Mouse (Mus musculus): ENCODE measurements around the gene Myom3. TPM values are rescaled to one million over a fixed set of nuclear protein-coding genes. Genes with fewer than 3 reads are reported as not detected.

Myom3 gene
- polyA plus RNA-seq, 1 experiment from 2014 or later: 0.35 TPM

DNA sequence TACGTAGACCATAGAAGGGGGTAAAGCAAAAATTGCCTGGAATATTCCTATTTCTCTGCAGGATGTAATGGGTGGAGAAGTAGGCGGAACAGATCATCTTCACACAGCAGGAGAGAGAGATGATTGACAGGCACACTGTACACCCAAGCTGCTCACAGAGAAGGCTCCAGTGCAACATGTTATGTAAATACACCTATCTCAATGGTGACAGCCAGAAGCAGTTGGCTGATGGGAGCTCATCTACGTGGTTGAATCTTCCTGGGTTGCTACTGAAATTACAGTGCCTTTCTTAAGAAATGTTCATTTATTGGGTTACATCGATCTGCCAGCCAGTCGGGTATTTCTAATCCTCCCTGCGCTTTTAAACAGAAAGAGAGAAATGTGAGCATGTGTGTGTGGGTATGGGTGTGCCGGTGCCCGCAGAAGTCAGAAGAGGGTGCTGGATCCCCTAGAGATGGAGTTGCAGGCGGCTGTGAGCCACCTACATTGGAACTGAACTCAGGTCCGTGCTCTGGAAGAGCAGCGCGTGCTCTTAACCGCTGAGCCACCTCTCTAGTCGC is 94.6 kb downstream of the Myom3 start:
- no peak for ATAC-seq (ENCODE audit: low FRiP score, low TSS enrichment)

DNA sequence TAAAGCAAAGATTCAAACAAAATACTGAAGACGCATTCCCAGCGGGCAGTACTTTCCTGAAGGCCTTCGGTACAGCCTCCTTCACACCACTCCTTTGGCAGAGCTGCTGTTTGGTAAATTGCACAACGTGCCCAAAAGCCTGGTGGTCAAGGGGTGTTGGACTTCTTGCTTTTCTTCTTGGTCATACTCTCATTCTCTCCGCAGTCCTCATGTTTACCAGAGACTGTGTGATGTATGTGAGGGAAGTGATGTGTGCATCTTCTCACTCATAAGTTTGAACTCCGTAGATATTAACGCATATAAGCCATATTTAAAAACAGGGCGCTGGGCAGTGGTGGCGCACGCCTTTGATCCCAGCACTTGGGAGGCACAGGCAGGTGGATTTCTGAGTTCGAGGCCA is 95.1 kb downstream of the Myom3 start:
- peak overlapping the region; percentile 71 for H3K4me2 ChIP-seq (replicated peaks; ENCODE audit: low read depth, low read length)
- H3K27ac ChIP-seq (ENCODE audit: low read depth, low read length): peak overlapping the region; percentile 99; the same call in 1 of the 2 replicates
- peak overlapping the region; percentile 95; the same call in 1 of the 2 replicates for H3K4me3 ChIP-seq (ENCODE audit: low read length)
- H3K9ac ChIP-seq (ENCODE audit: low read depth, low read length): peak overlapping the region; percentile 98; the same call in 1 of the 2 replicates
- peaks cover 23% of the 10 kb centered on the region for H3K4me1 ChIP-seq (ENCODE audit: control insufficient read depth, insufficient read depth, low read length)
- 72% methylated on average over 11 of the region's 11 CpGs for WGBS
- H3K9me3 ChIP-seq (ENCODE audit: control insufficient read depth, low read length): no peaks in the 10 kb centered on the region
- H3K27me3 ChIP-seq (ENCODE audit: control insufficient read depth, insufficient read depth, low read length): no peaks in the 10 kb centered on the region
- no peak for ATAC-seq (ENCODE audit: low FRiP score, low TSS enrichment)
- peaks cover 5% of the 10 kb centered on the region; the same call in 1 of the 2 replicates for H3K36me3 ChIP-seq (ENCODE audit: control insufficient read depth, insufficient read depth, low read length)

More for the DNA sequence above, 94.6 kb downstream of the Myom3 start:
- H3K36me3 ChIP-seq (ENCODE audit: control insufficient read depth, insufficient read depth, low read length): peaks cover 5% of the 10 kb centered on the region; the same call in 1 of the 2 replicates
- H3K4me1 ChIP-seq (ENCODE audit: control insufficient read depth, insufficient read depth, low read length): peaks cover 17% of the 10 kb centered on the region
- no peaks in the 10 kb centered on the region for H3K27me3 ChIP-seq (ENCODE audit: control insufficient read depth, insufficient read depth, low read length)
- no peak overlapping the region for H3K9ac ChIP-seq (ENCODE audit: low read depth, low read length)
- H3K4me3 ChIP-seq (ENCODE audit: low read length): no peak overlapping the region
- no peak overlapping the region for H3K4me2 ChIP-seq (replicated peaks; ENCODE audit: low read depth, low read length)
- H3K27ac ChIP-seq (ENCODE audit: low read depth, low read length): no peak overlapping the region
- WGBS: 93% methylated on average over 14 of the region's 14 CpGs
- no peaks in the 10 kb centered on the region for H3K9me3 ChIP-seq (ENCODE audit: control insufficient read depth, low read length)

DNA sequence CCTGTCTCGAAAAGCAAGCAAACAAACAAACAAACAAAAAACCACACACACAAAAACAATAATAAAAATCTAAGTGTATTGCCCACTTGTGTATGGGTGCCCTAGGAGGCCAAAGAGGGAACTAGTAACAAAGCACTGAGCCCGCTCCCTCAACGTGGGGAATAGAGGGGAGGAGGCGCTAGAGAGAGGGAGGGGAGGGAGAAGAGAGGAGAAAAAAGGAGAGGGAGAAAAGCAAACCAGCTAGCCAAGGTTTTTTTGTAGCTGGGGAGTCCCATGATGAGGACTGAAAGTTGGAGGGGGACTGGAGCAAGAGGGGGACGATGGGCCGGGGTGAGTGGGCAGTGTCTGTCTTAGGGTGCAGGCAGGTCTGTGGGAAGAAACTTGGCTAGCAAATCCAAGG is 95.6 kb downstream of the Myom3 start:
- Histone ChIP-seq H3K9me3 (ENCODE audit: control insufficient read depth, low read length) (no peaks in the 10 kb centered on the region), H3K9ac (ENCODE audit: low read depth, low read length) (peak overlapping the region; percentile 98), H3K27me3 (ENCODE audit: control insufficient read depth, insufficient read depth, low read length) (no peaks in the 10 kb centered on the region), H3K36me3 (ENCODE audit: control insufficient read depth, insufficient read depth, low read length) (peaks cover 5% of the 10 kb centered on the region; the same call in 1 of the 2 replicates), H3K4me2 (replicated peaks; ENCODE audit: low read depth, low read length) (peak overlapping the region; percentile 71), H3K27ac (ENCODE audit: low read depth, low read length) (peak overlapping the region; percentile 99), H3K4me1 (ENCODE audit: control insufficient read depth, insufficient read depth, low read length) (peaks cover 26% of the 10 kb centered on the region), H3K4me3 (ENCODE audit: low read length) (peak overlapping the region; percentile 95)
- WGBS: 6% methylated on average over 6 of the region's 6 CpGs
- peak; percentile 32 for ATAC-seq (ENCODE audit: low FRiP score, low TSS enrichment)

DNA sequence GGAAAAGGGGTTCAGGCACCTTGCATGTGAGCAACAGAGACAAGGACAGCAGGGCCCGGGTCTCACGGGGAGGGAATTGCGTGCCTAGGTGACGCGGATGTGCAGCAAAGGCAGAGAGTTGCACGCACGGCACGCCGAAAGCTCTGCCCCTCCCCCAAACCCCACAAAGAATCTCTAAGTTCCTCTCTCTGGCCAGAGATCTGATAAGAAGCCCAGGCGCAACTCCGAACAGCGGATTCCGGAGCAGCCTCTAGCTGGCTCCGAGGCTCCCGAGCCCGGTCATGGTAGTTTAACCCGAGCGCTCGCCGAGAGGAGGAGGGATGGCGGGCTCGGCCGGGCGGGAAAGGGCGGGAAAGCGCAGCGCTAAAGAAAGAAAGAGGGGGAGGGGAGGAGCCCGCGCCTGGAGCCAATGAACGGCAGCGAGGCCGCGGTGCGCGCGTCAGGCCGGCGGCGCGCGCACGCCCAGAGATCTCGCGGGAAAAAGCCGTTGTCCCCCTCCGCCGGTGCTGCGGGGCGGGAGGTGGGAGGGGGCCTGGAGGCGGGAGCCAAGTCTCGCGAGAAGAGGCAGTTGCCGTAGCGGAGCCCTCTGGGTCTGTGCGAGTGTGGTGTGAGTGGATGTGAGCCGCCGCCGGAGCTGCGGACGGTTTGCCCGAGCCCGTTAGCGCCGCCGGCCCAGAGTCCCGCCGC is 96.2 kb downstream of the Myom3 start, which contains the start of gene Srsf10:
TSS of gene Srsf10 (plus strand) at position 212 of the 687 bp plus-strand sequence.
- Histone ChIP-seq H3K4me1 (ENCODE audit: control insufficient read depth, insufficient read depth, low read length) (peaks cover 23% of the 10 kb centered on the region), H3K4me2 (replicated peaks; ENCODE audit: low read depth, low read length) (peak within 1 kb of the TSS; percentile 71), H3K4me3 (ENCODE audit: low read length) (peak within 1 kb of the TSS; percentile 95), H3K9ac (ENCODE audit: low read depth, low read length) (peak within 1 kb of the TSS; percentile 98), H3K36me3 (ENCODE audit: control insufficient read depth, insufficient read depth, low read length) (peaks cover 7% of the 10 kb centered on the region; the same call in 1 of the 2 replicates), H3K27ac (ENCODE audit: low read depth, low read length) (peak within 1 kb of the TSS; percentile 99), H3K9me3 (ENCODE audit: control insufficient read depth, low read length) (no peaks in the 10 kb centered on the region), H3K27me3 (ENCODE audit: control insufficient read depth, insufficient read depth, low read length) (no peaks in the 10 kb centered on the region)
- ATAC-seq (ENCODE audit: low FRiP score, low TSS enrichment): peak; percentile 97
- under 1% methylated on average over 49 of the region's 67 CpGs for WGBS

DNA sequence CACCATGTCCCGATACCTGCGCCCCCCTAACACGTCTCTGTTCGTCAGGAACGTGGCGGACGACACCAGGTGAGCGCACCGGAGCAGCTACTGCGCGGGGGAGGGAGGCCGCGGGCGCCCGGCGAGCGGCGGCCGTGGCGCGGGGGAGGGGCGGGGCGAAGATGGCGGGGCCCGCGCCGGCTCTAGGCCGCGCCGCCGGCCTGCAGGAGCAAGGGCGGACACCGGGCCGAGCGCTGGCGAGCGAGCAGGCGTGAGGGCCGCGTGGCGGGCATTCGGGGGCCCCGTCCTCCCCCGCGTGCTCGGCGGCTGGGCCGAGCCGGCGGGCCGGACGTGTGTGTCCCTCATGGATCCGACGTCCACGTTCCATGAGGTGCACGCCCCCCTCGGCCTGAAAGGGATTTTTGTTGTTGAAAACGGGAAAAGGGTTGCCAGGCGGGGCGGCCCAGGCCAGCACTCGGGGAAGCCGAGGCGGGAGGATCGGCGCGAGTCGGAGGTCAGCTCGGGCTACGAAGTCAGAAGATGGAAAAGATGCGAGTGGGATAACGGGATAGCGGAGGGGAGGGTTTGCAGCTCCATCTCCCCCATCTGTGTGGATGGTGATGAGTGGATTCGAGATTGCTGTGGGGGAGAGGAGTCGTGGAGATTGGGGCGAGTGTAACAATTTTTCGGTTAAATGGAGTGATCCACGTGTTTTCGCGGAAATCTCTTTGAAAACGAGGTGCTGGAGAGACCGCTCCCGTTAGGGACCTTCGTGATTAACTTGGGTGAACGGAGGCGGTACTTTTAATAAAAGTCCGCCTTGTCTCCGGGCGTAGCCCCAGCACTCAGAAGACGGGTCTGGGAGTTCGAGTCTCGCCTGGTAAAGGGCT is 96.9 kb downstream of the Myom3 start:
- peak overlapping the region; percentile 98 for H3K9ac ChIP-seq (ENCODE audit: low read depth, low read length)
- no peaks in the 10 kb centered on the region for H3K9me3 ChIP-seq (ENCODE audit: control insufficient read depth, low read length)
- H3K4me2 ChIP-seq (replicated peaks; ENCODE audit: low read depth, low read length): peak overlapping the region; percentile 59
- H3K36me3 ChIP-seq (ENCODE audit: control insufficient read depth, insufficient read depth, low read length): peaks cover 7% of the 10 kb centered on the region; the same call in 1 of the 2 replicates
- H3K4me3 ChIP-seq (ENCODE audit: low read length): peak overlapping the region; percentile 95
- peak overlapping the region; percentile 99 for H3K27ac ChIP-seq (ENCODE audit: low read depth, low read length)
- H3K27me3 ChIP-seq (ENCODE audit: control insufficient read depth, insufficient read depth, low read length): no peaks in the 10 kb centered on the region
- peak; percentile 67 for ATAC-seq (ENCODE audit: low FRiP score, low TSS enrichment)
- WGBS: under 1% methylated on average over 72 of the region's 91 CpGs
- H3K4me1 ChIP-seq (ENCODE audit: control insufficient read depth, insufficient read depth, low read length): peaks cover 22% of the 10 kb centered on the region

DNA sequence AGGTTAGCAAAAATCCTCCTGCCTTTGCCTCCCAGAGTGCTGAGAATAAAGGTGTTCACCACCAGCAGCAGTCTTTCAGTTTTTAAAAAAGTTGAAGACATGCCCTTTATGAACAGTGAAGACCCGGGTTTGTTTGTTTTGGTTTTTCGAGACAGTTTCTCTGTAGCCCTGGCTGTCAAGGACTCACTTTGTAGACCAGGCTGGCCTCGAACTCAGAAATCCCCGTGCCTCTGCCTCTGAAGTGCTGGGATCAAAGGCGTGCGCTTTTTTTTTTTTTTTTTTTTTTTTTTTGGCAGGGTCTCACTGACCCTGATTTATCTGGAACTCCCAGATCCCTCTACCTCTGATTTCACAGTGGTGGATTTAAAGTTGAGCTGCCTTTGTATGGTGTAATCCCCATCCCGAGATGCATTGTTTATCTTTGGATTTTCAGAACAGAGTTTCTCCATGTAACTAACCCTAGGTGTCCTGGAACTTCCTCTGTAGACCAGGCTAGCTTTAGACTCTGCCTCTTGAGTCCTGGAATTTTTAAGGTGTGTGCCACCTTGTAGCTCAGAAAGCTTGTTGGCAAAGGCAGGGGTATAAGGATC is 98.2 kb downstream of the Myom3 start:
- H3K9ac ChIP-seq (ENCODE audit: low read depth, low read length): peak overlapping the region; percentile 98
- no peak for ATAC-seq (ENCODE audit: low FRiP score, low TSS enrichment)
- H3K36me3 ChIP-seq (ENCODE audit: control insufficient read depth, insufficient read depth, low read length): peaks cover 19% of the 10 kb centered on the region
- 4% methylated on average over 7 of the region's 7 CpGs for WGBS
- peaks cover 22% of the 10 kb centered on the region for H3K4me1 ChIP-seq (ENCODE audit: control insufficient read depth, insufficient read depth, low read length)
- no peaks in the 10 kb centered on the region for H3K27me3 ChIP-seq (ENCODE audit: control insufficient read depth, insufficient read depth, low read length)
- peak overlapping the region; percentile 95 for H3K4me3 ChIP-seq (ENCODE audit: low read length)
- H3K4me2 ChIP-seq (replicated peaks; ENCODE audit: low read depth, low read length): peak overlapping the region; percentile 59
- H3K27ac ChIP-seq (ENCODE audit: low read depth, low read length): no peak overlapping the region
- H3K9me3 ChIP-seq (ENCODE audit: control insufficient read depth, low read length): no peaks in the 10 kb centered on the region

Other genes starting within 250 kb of the Myom3 start
- gene Grhl3, start 186.1 kb upstream of the Myom3 start, polyA plus RNA-seq (2014; fragmentation: Nextera tagmentation; extraction: Ambion mirVana): 1.4 and 2.3 TPM in 2 replicates
- 0.46 and 1.1 TPM in 2 replicates for gene Ifnlr1, start 73.4 kb upstream of the Myom3 start, polyA plus RNA-seq (2014; fragmentation: Nextera tagmentation; extraction: Ambion mirVana)
- not detected in 2 replicates for gene Il22ra1, start 31.5 kb upstream of the Myom3 start, polyA plus RNA-seq (2014; fragmentation: Nextera tagmentation; extraction: Ambion mirVana)
- 334 and 342 TPM in 2 replicates for gene Srsf10, start 96.0 kb downstream of the Myom3 start, polyA plus RNA-seq (2014; fragmentation: Nextera tagmentation; extraction: Ambion mirVana)
- gene Pnrc2, start 114.1 kb downstream of the Myom3 start, polyA plus RNA-seq (2014; fragmentation: Nextera tagmentation; extraction: Ambion mirVana): 174 and 209 TPM in 2 replicates
- 0.10 and 0.45 TPM in 2 replicates for gene Cnr2, start 135.7 kb downstream of the Myom3 start, polyA plus RNA-seq (2014; fragmentation: Nextera tagmentation; extraction: Ambion mirVana)
- 57.6 and 69.2 TPM in 2 replicates for gene Fuca1, start 161.0 kb downstream of the Myom3 start, polyA plus RNA-seq (2014; fragmentation: Nextera tagmentation; extraction: Ambion mirVana)
- gene Hmgcl, start 186.7 kb downstream of the Myom3 start, polyA plus RNA-seq (2014; fragmentation: Nextera tagmentation; extraction: Ambion mirVana): 81.1 and 81.3 TPM in 2 replicates
- gene Gale, start 204.0 kb downstream of the Myom3 start, polyA plus RNA-seq (2014; fragmentation: Nextera tagmentation; extraction: Ambion mirVana): 29.0 and 31.3 TPM in 2 replicates
- 133 and 140 TPM in 2 replicates for gene Lypla2, start 212.9 kb downstream of the Myom3 start, polyA plus RNA-seq (2014; fragmentation: Nextera tagmentation; extraction: Ambion mirVana)
- gene Pithd1, start 227.5 kb downstream of the Myom3 start, polyA plus RNA-seq (2014; fragmentation: Nextera tagmentation; extraction: Ambion mirVana): 49.0 and 62.1 TPM in 2 replicates

All from kidney, embryonic 14.5 days (tissue).